Mouse (Mus musculus) C2C12 (cell line): ENCODE results near the gene D430019H16Rik. TPM values are rescaled to one million over a fixed set of nuclear protein-coding genes. Genes with fewer than 3 reads are reported as not detected.

ENCODE experiments used
- H3K27me3 ChIP-seq: one replicate; pipeline ENCODE4 v1.6.1; 2011; ENCODE audit not compliant: control insufficient read depth, insufficient read depth, insufficient read length
- H3K36me3 ChIP-seq: one replicate; pipeline ENCODE4 v1.6.1; 2011; ENCODE audit not compliant: control insufficient read depth, insufficient read depth
- H3K4me3 ChIP-seq: one replicate; pipeline ENCODE4 v1.5.1; 2011; ENCODE audit warnings: mild to moderate bottlenecking, control low read depth; ENCODE audit not compliant: poor library complexity, insufficient read depth, severe bottlenecking
- H3K79me2 ChIP-seq: one replicate; pipeline ENCODE4 v1.6.1; 2011; ENCODE audit not compliant: control insufficient read depth, insufficient read depth
- H3K79me3 ChIP-seq: one replicate; pipeline ENCODE4 v1.6.1; 2011; ENCODE audit warnings: low read depth, control low read depth
- H3ac ChIP-seq: one replicate; pipeline ENCODE3; 2011; ENCODE audit warnings: low read depth; ENCODE audit not compliant: control insufficient read depth, insufficient read length
- CEBPB ChIP-seq: IDR thresholded peaks from one replicate; pipeline ENCODE4 v1.6.1; 2011; ENCODE audit warnings: low read depth, mild to moderate bottlenecking, control low read depth, moderate library complexity
- CTCF ChIP-seq: IDR thresholded peaks from one replicate; pipeline ENCODE4 v1.5.1; 2011; ENCODE audit not compliant: control insufficient read depth, insufficient read depth, insufficient read length
- FOSL1 ChIP-seq: IDR thresholded peaks from one replicate; pipeline ENCODE4 v1.8.0; 2011; ENCODE audit warnings: mild to moderate bottlenecking, low read length; ENCODE audit not compliant: poor library complexity, insufficient read depth, severe bottlenecking
- MAX ChIP-seq: IDR thresholded peaks from one replicate; pipeline ENCODE4 v1.6.1; 2011; ENCODE audit warnings: mild to moderate bottlenecking, control low read depth
- MYOD1 ChIP-seq: IDR thresholded peaks from one replicate; pipeline ENCODE4 v1.6.1; 2011; ENCODE audit warnings: low read depth; ENCODE audit not compliant: control insufficient read depth, insufficient read length
- MYOG ChIP-seq: IDR thresholded peaks from one replicate; pipeline ENCODE4 v1.6.1; 2011; ENCODE audit not compliant: control insufficient read depth, insufficient read length; ENCODE audit errors: extremely low read depth
- USF1 ChIP-seq: IDR thresholded peaks from one replicate; pipeline ENCODE4 v1.6.1; 2011; ENCODE audit warnings: low read depth, mild to moderate bottlenecking, control low read depth, moderate library complexity
- polyA plus RNA-seq: library from polyadenylated mRNA; unstranded; fragments of >200 nt; fragmentation: generic; extraction: Trizol; gene quantifications from one replicate; pipeline ENCODE4 v1.2.1, GENCODE M21; 2012; ENCODE audit warnings: missing spikeins

The D430019H16Rik gene
- polyA plus RNA-seq, 1 experiment: not detected

GRCm38 (mm10) chr12:105519851-105520250, 66.2 kb downstream of the D430019H16Rik start:
- TF ChIP-seq MYOG (no peak), CEBPB (no peak), USF1 (no peak), MYOD1 (no peak), MAX (no peak), CTCF (no peak), FOSL1 (no peak)
- no peaks in the 10 kb centered on the region for H3K79me3 ChIP-seq

DNA sequence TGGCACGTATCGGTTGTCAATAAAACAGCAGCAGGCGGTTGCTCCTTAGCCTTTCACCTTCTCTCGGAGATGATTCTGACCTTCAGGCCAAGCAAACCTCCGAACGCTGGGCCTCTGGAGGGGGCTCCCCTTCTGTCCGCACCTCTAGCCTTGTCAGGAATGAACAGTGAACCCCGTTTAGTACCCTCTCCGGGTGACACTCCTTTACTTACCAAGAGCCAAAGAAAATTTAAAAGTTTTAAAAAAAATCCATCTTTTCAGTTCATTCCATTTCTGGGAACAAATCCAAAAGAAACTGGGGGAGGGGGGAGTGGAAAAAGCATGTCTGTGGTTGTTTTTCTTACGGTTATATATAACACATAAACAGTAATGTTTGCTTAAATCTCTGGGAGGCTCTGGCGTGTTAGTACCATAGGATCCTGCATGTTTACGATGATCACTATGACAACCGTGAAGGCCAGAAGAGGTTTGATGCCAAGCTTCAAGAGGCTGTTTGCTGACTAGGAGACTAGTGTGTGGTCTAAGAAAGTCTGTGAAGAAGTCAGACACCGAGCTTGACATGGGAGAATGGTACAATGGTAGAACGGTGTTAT, 67.6 kb downstream of the D430019H16Rik start:
- Histone ChIP-seq H3ac (no peak overlapping the region), H3K79me3 (no peaks in the 10 kb centered on the region), H3K27me3 (no peaks in the 10 kb centered on the region), H3K79me2 (no peaks in the 10 kb centered on the region), H3K4me3 (no peak overlapping the region), H3K36me3 (no peaks in the 10 kb centered on the region)
- no peak for TF ChIP-seq MYOG
- no peak for TF ChIP-seq FOSL1
- no peak for TF ChIP-seq USF1
- no peak for TF ChIP-seq CTCF
- no peak for TF ChIP-seq CEBPB
- TF ChIP-seq MYOD1: no peak
- no peak for TF ChIP-seq MAX

More at GRCm38 (mm10) chr12:105519851-105520250, 66.2 kb downstream of the D430019H16Rik start:
- Histone ChIP-seq H3K36me3 (no peaks in the 10 kb centered on the region), H3K27me3 (no peaks in the 10 kb centered on the region), H3K79me2 (no peaks in the 10 kb centered on the region), H3K4me3 (no peak overlapping the region), H3ac (no peak overlapping the region)

- Histone ChIP-seq H3K79me2 (no peaks in the 10 kb centered on the region), H3K27me3 (no peaks in the 10 kb centered on the region), H3K79me3 (no peaks in the 10 kb centered on the region), H3K4me3 (no peak overlapping the region), H3ac (no peak overlapping the region), H3K36me3 (no peaks in the 10 kb centered on the region)
- TF ChIP-seq FOSL1: no peak
- no peak for TF ChIP-seq MYOG
- no peak for TF ChIP-seq USF1
- no peak for TF ChIP-seq MAX
- no peak for TF ChIP-seq CTCF
- no peak for TF ChIP-seq CEBPB
These were observed 70.1 kb downstream of the D430019H16Rik start for GRCm38 (mm10) chr12:105523737-105524136.

DNA sequence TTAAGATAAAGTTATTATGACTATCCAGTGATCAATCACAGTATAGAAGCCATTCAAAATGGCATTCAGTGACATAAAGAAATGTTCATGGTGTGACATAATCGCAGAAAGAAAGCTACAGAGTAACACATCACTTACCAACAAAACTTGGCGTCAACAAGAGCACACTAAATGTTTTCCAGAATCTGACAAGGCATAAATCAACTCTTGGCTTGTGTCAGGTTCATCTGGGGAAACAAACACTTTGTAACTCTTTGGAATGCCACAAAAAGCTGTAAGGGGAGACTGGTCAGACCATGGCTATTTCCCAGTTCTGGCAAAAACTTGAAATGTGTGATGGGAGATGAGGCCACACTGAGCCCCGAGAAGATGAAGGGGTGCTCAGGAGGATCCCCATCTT, 72.5 kb downstream of the D430019H16Rik start:
- H3K79me2 ChIP-seq: no peaks in the 10 kb centered on the region
- TF ChIP-seq MYOD1 (no peak), MAX (no peak)
- no peak overlapping the region for H3ac ChIP-seq
- H3K27me3 ChIP-seq: no peaks in the 10 kb centered on the region
- H3K36me3 ChIP-seq: no peaks in the 10 kb centered on the region
- no peaks in the 10 kb centered on the region for H3K79me3 ChIP-seq
- no peak overlapping the region for H3K4me3 ChIP-seq

DNA sequence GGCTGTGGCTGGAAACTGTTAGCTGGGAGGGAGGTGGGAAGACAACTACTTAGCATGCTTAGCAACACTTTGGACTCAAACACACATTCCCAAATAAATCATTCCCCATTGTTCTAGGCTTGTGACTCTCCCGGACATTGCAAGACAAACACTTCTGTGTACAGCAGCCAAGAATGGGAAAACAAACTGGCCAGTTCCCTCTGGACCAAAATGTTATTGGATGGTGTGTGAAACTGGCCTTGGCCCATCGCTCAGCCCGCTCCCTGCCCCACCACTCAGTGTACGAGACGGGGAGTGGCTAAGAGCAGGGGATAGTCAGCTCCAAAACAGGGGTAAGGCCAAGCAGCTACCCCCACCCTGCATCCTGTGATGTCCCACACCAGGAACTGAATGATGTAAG, 73.2 kb downstream of the D430019H16Rik start:
- TF ChIP-seq CTCF: no peak
- no peak for TF ChIP-seq MYOD1
- no peak for TF ChIP-seq CEBPB
- no peak for TF ChIP-seq MAX
- TF ChIP-seq FOSL1: no peak
- TF ChIP-seq MYOG: no peak
- no peak for TF ChIP-seq USF1
- no peak overlapping the region for H3ac ChIP-seq
- H3K79me2 ChIP-seq: no peaks in the 10 kb centered on the region
- no peaks in the 10 kb centered on the region for H3K79me3 ChIP-seq
- no peaks in the 10 kb centered on the region for H3K36me3 ChIP-seq
- no peaks in the 10 kb centered on the region for H3K27me3 ChIP-seq
- H3K4me3 ChIP-seq: no peak overlapping the region

GRCm38 (mm10) chr12:105529545-105529944, 75.9 kb downstream of the D430019H16Rik start:
- Histone ChIP-seq H3K79me3 (no peaks in the 10 kb centered on the region), H3K4me3 (no peak overlapping the region), H3K36me3 (no peaks in the 10 kb centered on the region), H3ac (no peak overlapping the region), H3K27me3 (no peaks in the 10 kb centered on the region), H3K79me2 (no peaks in the 10 kb centered on the region)
- TF ChIP-seq MAX (no peak), CEBPB (no peak), USF1 (no peak), MYOG (no peak), MYOD1 (no peak), CTCF (no peak), FOSL1 (no peak)
